Mouse (Mus musculus) CH12.LX (cell line): ENCODE measurements around the gene Hecw2. TPM values are rescaled to one million over a fixed set of nuclear protein-coding genes. Genes with fewer than 3 reads are reported as not detected.

ENCODE experiments used
- DNase-seq: peaks from one replicate; pipeline ENCODE4 v3.0.0-alpha.2; 2013; ENCODE audit errors: extremely low read depth
- H3K27ac ChIP-seq: 2 replicates; pipeline ENCODE4 v1.5.1; 2012; ENCODE audit warnings: low read depth, mild to moderate bottlenecking, control low read depth, moderate library complexity; ENCODE audit not compliant: insufficient read depth
- H3K27me3 ChIP-seq: replicated peaks from 2 replicates; pipeline ENCODE3; 2012; ENCODE audit warnings: inconsistent platforms
- H3K36me3 ChIP-seq, 2 experiments: replicated peaks in 1 of 2; 2 replicates each; pipeline versions ENCODE3 to v1.6.1; 2012; ENCODE audit warnings: inconsistent platforms in 1 of 2, low read length in 1 of 2, mild to moderate bottlenecking in 1 of 2, mixed read lengths in 1 of 2, moderate library complexity in 1 of 2; ENCODE audit not compliant: control insufficient read depth in 1 of 2, insufficient read depth in 1 of 2
- H3K4me1 ChIP-seq, 2 experiments: 2 replicates each; pipeline ENCODE4 v1.6.1; 2012; ENCODE audit warnings: inconsistent platforms in 1 of 2, moderate library complexity in 1 of 2; ENCODE audit not compliant: insufficient read depth in 2 of 2, control insufficient read depth in 1 of 2
- H3K4me2 ChIP-seq: 2 replicates; pipeline ENCODE4 v1.6.1; 2012; ENCODE audit warnings: low read depth, mild to moderate bottlenecking, control low read depth; ENCODE audit not compliant: poor library complexity, insufficient read depth, severe bottlenecking
- H3K4me3 ChIP-seq, 3 experiments: fragments of 150-350 bp in 1 of 3; sonication (generic) in 1 of 3; replicated peaks in 1 of 3; 2 replicates each; pipeline versions ENCODE3 to v1.5.1; 2011 to 2012; ENCODE audit warnings: low read depth in 2 of 3, low read length in 2 of 3, mild to moderate bottlenecking in 2 of 3, moderate library complexity in 2 of 3, control low read depth in 1 of 3, improper control_type of control experiment in 1 of 3, inconsistent platforms in 1 of 3, mixed read lengths in 1 of 3; ENCODE audit not compliant: poor library complexity in 1 of 3
- H3K79me2 ChIP-seq: replicated peaks from 2 replicates; pipeline ENCODE4 v1.6.1; 2012; ENCODE audit warnings: mild to moderate bottlenecking, moderate library complexity; ENCODE audit not compliant: control insufficient read depth, poor library complexity, insufficient read depth, severe bottlenecking; ENCODE audit errors: extremely low read depth
- H3K9ac ChIP-seq: 2 replicates; pipeline ENCODE4 v1.6.1; 2012; ENCODE audit warnings: low read depth, mild to moderate bottlenecking, control low read depth, moderate library complexity; ENCODE audit not compliant: insufficient read depth
- H3K9me3 ChIP-seq: replicated peaks from 2 replicates; pipeline ENCODE3; 2012; ENCODE audit warnings: low read length, inconsistent platforms, mixed read lengths
- BHLHE40 ChIP-seq: IDR thresholded peaks from 2 replicates; pipeline ENCODE4 v1.6.1; 2011; ENCODE audit warnings: mild to moderate bottlenecking, low read depth, low read length, improper control_type of control experiment
- CHD1 ChIP-seq: IDR thresholded peaks from 2 replicates; pipeline ENCODE4 v1.6.1; 2012; ENCODE audit warnings: low read depth, low read length, improper control_type of control experiment, inconsistent platforms
- CHD2 ChIP-seq: IDR thresholded peaks from 2 replicates; pipeline ENCODE4 v1.6.1; 2011; ENCODE audit warnings: low read length, improper control_type of control experiment
- E2F4 ChIP-seq: IDR thresholded peaks from 2 replicates; pipeline ENCODE4 v1.6.1; 2011; ENCODE audit warnings: low read depth, low read length, improper control_type of control experiment; ENCODE audit not compliant: insufficient replicate concordance
- ELF1 ChIP-seq: IDR thresholded peaks from 2 replicates; pipeline ENCODE4 v1.6.1; 2014; ENCODE audit warnings: low read depth, mild to moderate bottlenecking, inconsistent platforms, low read length, improper control_type of control experiment
- EP300 ChIP-seq: IDR thresholded peaks from 2 replicates; pipeline ENCODE4 v1.6.1; 2011; ENCODE audit warnings: low read length, improper control_type of control experiment
- ETS1 ChIP-seq: conservative IDR thresholded peaks from 2 replicates; pipeline ENCODE4 v1.6.1; 2012; ENCODE audit warnings: low read depth, mild to moderate bottlenecking, inconsistent platforms, low read length, improper control_type of control experiment, moderate library complexity
- HCFC1 ChIP-seq: IDR thresholded peaks from 2 replicates; pipeline ENCODE4 v1.6.1; 2012; ENCODE audit warnings: low read depth, mild to moderate bottlenecking, inconsistent platforms, low read length, improper control_type of control experiment
- IRF4 ChIP-seq: IDR thresholded peaks from 2 replicates; pipeline ENCODE4 v1.6.1; 2014; ENCODE audit warnings: low read depth, mild to moderate bottlenecking, inconsistent platforms, low read length, improper control_type of control experiment
- JUN ChIP-seq: IDR thresholded peaks from 2 replicates; pipeline ENCODE4 v1.6.1; 2011; ENCODE audit warnings: low read depth, mild to moderate bottlenecking, low read length, improper control_type of control experiment, moderate library complexity; ENCODE audit not compliant: insufficient read depth
- JUND ChIP-seq: conservative IDR thresholded peaks from 2 replicates; pipeline ENCODE4 v1.6.1; 2011; ENCODE audit warnings: low read depth, low read length, improper control_type of control experiment
- MAFK ChIP-seq: IDR thresholded peaks from 2 replicates; pipeline ENCODE4 v1.6.1; 2011; ENCODE audit warnings: low read length, improper control_type of control experiment; ENCODE audit not compliant: insufficient replicate concordance
- MAX ChIP-seq: IDR thresholded peaks from 2 replicates; pipeline ENCODE4 v1.6.1; 2011; ENCODE audit warnings: low read length, improper control_type of control experiment
- NRF1 ChIP-seq: IDR thresholded peaks from 2 replicates; pipeline ENCODE4 v1.6.1; 2014; ENCODE audit warnings: low read depth, mild to moderate bottlenecking, inconsistent platforms, low read length, improper control_type of control experiment, moderate library complexity
- RAD21 ChIP-seq: IDR thresholded peaks from 2 replicates; pipeline ENCODE4 v1.6.1; 2011; ENCODE audit warnings: low read depth, mild to moderate bottlenecking, low read length, improper control_type of control experiment, moderate library complexity
- RCOR1 ChIP-seq: conservative IDR thresholded peaks from 2 replicates; pipeline ENCODE4 v1.6.1; 2012; ENCODE audit warnings: low read depth, mild to moderate bottlenecking, inconsistent platforms, low read length, improper control_type of control experiment
- SMC3 ChIP-seq: IDR thresholded peaks from 2 replicates; pipeline ENCODE4 v1.6.1; 2011; ENCODE audit warnings: low read depth, low read length, improper control_type of control experiment
- TBP ChIP-seq: conservative IDR thresholded peaks from 2 replicates; pipeline ENCODE4 v1.6.1; 2011; ENCODE audit warnings: low read depth, low read length, improper control_type of control experiment
- TCF12 ChIP-seq: IDR thresholded peaks from 2 replicates; pipeline ENCODE4 v1.6.1; 2014; ENCODE audit warnings: low read depth, mild to moderate bottlenecking, inconsistent platforms, low read length, improper control_type of control experiment
- UBTF ChIP-seq: IDR thresholded peaks from 2 replicates; pipeline ENCODE4 v1.6.1; 2012; ENCODE audit warnings: low read depth, mild to moderate bottlenecking, inconsistent platforms, low read length, improper control_type of control experiment, moderate library complexity
- USF1 ChIP-seq: IDR thresholded peaks from 2 replicates; pipeline ENCODE4 v1.6.1; 2014; ENCODE audit warnings: low read depth, mild to moderate bottlenecking, inconsistent platforms, low read length, improper control_type of control experiment
- ZC3H11A ChIP-seq: IDR thresholded peaks from 2 replicates; pipeline ENCODE4 v1.6.1; 2012; ENCODE audit warnings: low read depth, mild to moderate bottlenecking, inconsistent platforms, low read length, improper control_type of control experiment
- ZKSCAN1 ChIP-seq: IDR thresholded peaks from 2 replicates; pipeline ENCODE4 v1.6.1; 2012; ENCODE audit warnings: low read depth, inconsistent platforms, low read length, improper control_type of control experiment, borderline replicate concordance
- dilution Hi-C: fragments of 300-500 bp; cut with MboI; formaldehyde crosslinking; loops from 2 replicates; pipeline ENCODE4 v1.14.3; 2020; ENCODE audit warnings: low sequenced_read_pairs; ENCODE audit not compliant: extremely low pct_unique_long_range_greater_than_20kb, extremely low pct_ligation_motif_present
- in situ Hi-C: fragments of 300-500 bp; cut with MboI; formaldehyde crosslinking; loops from 3 replicates; pipeline ENCODE4 v1.14.3; 2019; ENCODE audit warnings: low sequenced_read_pairs, low pct_ligation_motif_present, low pct_unique_long_range_greater_than_20kb, mixed read lengths
- polyA plus RNA-seq: library from polyadenylated mRNA; unstranded; fragments of >175 nt; gene quantifications from 2 replicates; pipeline ENCODE4 v1.2.1, GENCODE M21; 2012; ENCODE audit warnings: low read depth; ENCODE audit not compliant: insufficient read length
- total RNA-seq, 2 experiments: library from RNA; depleted of rRNA; stranded (reverse); fragments of 300-350 nt in 1 of 2; fragments of >200 nt in 1 of 2; gene quantifications; 2 replicates each; pipeline ENCODE4 v1.2.3; 2012 to 2014

Gene Hecw2
- total and polyA plus RNA-seq, 3 experiments: 0.05 to 0.59 (median 0.14) TPM

- TF ChIP-seq USF1: no peak
Observed at GRCm38 (mm10) chr1:54179179-54179578, 15.8 kb downstream of the Hecw2 start (continued).

- H3K4me2 ChIP-seq: no peak overlapping the region
- dilution Hi-C loops: no loop called here
Observed at GRCm38 (mm10) chr1:54176592-54176991, 18.4 kb downstream of the Hecw2 start.

GRCm38 (mm10) chr1:54168014-54168413, 27.0 kb downstream of the Hecw2 start:
- Histone ChIP-seq H3K4me2 (no peak overlapping the region), H3K9ac (no peak overlapping the region), H3K9me3 (no peaks in the 10 kb centered on the region), H3K27me3 (no peaks in the 10 kb centered on the region), H3K27ac (no peak overlapping the region), H3K79me2 (no peaks in the 10 kb centered on the region), H3K4me3 (no peak overlapping the region), H3K4me1 (no peaks in the 10 kb centered on the region; a peak in 1 of 4 replicates)
- DNase-seq: no peak
- in situ Hi-C loops: no loop called here
- dilution Hi-C loops: no loop called here
- TF ChIP-seq ZKSCAN1 (no peak), RCOR1 (no peak)
- TF ChIP-seq, all 38 proteins: peak for 0
- no peaks in the 10 kb centered on the region for H3K36me3 ChIP-seq

More at GRCm38 (mm10) chr1:54176592-54176991, 18.4 kb downstream of the Hecw2 start:
- peaks cover 18 to 45% of the 10 kb centered on the region in 2 experiments for H3K4me1 ChIP-seq
- H3K9ac ChIP-seq: no peak overlapping the region
- no peaks in the 10 kb centered on the region for H3K79me2 ChIP-seq
- no peak overlapping the region for H3K4me3 ChIP-seq
- H3K27me3 ChIP-seq: no peaks in the 10 kb centered on the region
- in situ Hi-C loops: no loop called here
- H3K9me3 ChIP-seq: no peaks in the 10 kb centered on the region
- no peak for TF ChIP-seq UBTF
- TF ChIP-seq MAX: no peak
- no peak for TF ChIP-seq MAFK
- peak; percentile 80 for TF ChIP-seq ETS1
- peak; percentile 97 for TF ChIP-seq JUND
- TF ChIP-seq SMC3: no peak
- TF ChIP-seq RAD21: no peak
- TF ChIP-seq RCOR1: no peak
- peak; percentile 91 for TF ChIP-seq EP300
- peak; percentile 46; the same call in 1 of the 2 replicates for TF ChIP-seq BHLHE40
- no peak for TF ChIP-seq TBP
- TF ChIP-seq CHD2: no peak
- no peak for TF ChIP-seq E2F4
- peak; percentile 96 for TF ChIP-seq JUN
- TF ChIP-seq CHD1: no peak
- TF ChIP-seq TCF12: peak; percentile 45; the same call in 1 of the 2 replicates
- no peak for TF ChIP-seq NRF1
- TF ChIP-seq IRF4: no peak; the same call in 1 of the 2 replicates
- TF ChIP-seq ELF1: no peak
- TF ChIP-seq HCFC1: no peak
- TF ChIP-seq ZC3H11A: no peak
- peak; percentile 49 for DNase-seq
- no peaks in the 10 kb centered on the region for H3K36me3 ChIP-seq
- H3K27ac ChIP-seq: no peak overlapping the region
